Mouse (Mus musculus) right cerebral cortex, postnatal 4 days (tissue): Measurements from ENCODE around the gene Gm10188.

Experiments used
- DNase-seq: peaks from one replicate; pipeline ENCODE4 v3.0.0-alpha.2; 2022

Gene Gm10188

DNA sequence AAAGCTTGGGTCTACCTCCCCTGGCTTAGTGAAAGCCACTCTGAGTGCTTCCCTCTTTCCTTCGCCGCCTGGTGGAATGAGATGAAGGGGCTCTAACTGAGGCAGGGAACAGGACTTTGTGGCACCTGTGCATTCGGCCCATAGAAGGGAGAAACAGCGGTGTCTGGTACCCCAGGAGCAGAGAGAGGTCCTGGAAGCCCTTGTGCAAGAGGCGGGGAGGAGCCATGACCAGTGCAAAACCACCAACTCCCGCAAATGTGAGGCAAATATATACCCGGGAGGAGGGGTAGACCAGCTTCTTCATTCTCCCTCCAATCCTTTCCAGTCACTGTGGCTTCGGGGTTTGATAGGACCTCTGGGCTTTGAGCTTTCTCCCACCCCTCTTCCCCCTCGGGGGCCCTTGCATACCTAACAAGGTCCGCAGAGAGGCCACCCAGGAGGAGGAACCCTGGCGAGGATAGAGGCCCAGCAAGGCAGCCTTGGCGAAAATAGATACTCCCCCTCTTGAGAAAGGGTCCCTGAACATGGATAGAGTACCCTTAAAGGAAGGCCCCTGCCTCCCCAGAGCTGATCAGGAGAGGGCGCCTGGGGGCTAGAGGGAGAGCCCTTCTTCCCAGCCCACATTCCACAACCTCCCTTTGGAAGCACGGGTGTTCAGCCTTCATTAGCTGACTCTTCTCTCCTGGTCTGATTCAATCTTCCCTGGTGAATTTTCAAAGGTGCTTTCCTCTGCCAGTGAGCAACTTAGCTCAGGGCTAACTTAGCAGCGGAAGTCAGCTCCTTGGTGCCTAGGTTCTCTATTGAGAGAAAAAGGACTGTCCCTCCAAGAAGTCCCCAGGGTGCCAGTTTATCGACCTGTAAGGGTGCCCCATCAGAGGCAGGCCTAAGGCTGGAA is 37.5 kb downstream of the Gm10188 start:
- DNase-seq = peak; percentile 66

DNA sequence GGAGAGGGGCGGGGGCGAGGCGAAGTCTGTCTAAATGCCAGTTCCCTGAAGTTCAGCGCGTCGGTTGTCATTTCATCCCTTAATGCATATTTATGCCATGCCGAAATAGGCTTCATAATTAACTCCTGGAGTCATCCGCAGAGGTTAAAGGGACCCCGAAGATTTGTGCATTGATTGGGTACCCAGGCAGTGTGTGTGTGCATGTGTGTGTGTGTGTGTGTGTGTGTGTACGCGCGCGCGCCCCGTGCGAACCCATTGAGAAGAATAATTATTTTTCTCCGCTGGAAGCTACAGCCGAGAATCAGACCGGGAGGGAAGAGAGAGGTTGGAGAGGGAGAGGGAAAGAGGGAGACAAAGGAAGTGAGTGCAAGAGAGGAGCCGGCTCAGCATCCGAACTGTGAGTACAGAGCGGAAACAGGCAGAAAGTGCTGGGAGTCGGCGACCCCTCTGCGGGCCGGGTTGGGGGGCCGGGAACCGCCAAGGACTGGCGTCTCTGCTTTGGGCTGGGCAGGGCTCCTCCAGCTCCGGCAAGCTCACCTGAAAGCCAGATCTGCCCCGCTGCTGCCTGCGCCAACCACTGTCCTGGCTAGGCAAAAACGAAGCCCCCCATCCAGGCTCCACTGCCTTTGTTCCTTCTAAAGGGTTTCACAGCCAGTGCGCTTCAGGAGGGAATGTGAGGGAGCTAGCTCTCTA is 38.3 kb downstream of the Gm10188 start, which contains the start of the genes Lemd1 and AC124108.1:
Gene Lemd1, plus strand, starts transcription at position 339 of the 693 bp plus-strand sequence.
Gene AC124108.1, plus strand, starts transcription at position 365 of the 693 bp plus-strand sequence.
- peak; percentile 49 for DNase-seq

DNA sequence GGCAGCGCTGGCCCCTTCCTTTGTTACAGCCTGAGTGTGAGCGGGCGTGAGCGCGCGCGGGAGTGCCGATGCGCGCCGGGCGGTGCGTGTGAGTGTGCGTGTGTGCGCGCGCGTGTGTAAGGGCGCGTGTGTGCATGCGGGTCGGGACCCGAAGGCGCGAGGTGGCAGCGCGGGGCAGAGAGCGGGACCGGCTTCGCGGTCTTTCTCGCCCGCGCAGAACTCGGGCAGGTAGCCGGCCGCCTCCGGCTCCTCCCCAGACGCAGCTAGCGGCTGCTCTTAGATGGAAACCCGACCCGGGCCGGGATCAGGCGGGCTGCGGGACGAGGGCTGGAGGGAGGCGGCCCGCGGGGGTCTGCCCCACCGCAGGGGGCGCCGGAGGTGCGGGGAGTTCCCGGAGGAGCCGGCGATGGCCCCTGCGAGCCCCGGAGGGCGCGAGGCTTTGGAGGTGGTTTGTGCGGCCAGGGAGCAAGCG is 38.9 kb downstream of the Gm10188 start:
- peak; percentile 56 for DNase-seq

DNA sequence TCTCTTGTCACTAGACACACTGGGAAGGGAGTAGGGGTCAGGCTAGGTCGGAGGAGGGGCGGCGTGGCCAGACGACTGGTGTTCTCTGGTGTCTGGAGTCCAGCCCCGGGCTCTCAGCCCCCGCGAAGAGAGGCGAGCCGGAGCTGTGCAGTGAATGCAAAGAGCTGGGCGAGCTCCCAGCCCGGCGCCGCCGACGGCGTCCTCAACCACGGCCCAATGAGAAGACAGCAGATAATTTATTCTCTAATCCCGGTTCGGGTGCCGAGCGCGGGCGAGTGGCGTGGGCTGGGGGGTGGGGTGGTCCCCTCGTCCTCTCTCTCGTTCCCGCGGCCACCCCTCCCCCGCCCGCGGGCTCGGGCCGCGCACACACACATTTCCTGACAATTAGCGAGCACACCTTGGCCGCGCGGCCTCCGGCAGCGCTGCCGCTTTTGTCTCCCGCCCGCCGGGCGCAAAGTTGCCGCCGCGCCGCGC is 39.5 kb downstream of the Gm10188 start:
- DNase-seq = peak; percentile 77

DNA sequence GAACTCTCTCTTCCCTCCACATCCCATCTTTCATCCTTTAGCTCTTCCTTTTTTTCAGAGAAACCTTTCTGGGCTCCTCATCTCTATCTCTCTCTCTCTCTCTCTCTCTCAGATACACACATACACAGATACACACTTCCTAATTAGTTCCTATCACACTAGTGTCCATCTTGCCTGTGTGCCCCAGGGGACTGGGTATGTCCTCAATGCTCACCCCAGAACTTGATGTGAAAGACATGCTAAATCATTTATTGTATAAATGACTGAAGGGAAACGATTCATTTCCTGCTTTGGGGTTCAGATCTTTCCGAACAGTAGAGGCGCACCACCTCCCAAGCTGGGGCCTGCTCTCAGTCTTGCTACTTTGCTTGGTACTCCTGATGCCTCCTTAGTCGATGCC is 40.3 kb downstream of the Gm10188 start:
- DNase-seq = no peak

DNA sequence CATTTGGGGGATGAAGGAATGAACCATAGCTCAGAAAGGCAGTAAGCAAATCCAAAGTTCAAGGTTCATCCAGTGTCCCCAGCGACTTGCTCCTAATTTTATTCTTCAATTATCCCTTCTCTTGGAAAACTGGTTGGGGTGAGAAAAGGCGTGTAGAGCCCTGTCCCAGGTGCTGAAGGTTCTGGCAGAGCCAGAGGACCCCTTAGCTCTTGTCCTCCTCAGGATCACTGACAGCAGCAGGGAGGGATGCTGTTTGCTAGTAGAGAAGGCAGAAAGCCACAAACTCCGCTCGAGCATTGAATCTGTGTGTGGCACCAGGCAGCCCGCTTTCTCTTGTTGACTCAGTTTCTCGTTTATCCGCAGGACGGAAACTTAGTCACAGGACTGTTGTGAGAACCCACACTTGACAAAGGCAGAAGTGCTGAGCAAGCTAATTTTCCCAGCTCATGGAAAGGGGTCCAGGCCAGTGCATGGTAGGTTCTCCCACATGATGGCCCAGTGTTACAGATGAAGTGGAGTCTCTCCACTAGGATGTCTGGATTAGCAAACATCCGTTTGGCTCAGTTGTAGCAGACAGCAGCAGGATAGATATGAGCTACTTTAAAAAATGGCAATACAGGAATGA is 41.0 kb downstream of the Gm10188 start:
- DNase-seq = no peak

DNA sequence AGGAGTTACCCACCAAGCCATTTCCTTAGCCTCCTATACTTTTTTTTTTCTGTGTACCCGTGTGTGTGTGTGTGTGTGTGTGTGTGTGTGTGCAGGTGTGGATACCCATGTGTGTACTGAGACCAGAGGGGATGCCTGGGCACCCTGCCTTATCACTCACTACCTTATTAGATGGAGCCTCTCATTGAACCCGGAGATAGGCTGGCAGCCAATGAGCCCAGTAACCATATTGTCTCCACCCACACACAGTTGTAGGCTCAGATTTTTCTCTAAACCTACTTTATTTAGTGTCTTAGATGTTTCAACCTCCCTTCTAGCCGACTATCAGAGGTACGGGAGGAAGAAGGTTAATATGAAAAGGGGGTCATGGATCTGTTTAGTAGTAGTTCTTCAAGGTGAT is 43.3 kb downstream of the Gm10188 start:
- DNase-seq = no peak
